Mouse (Mus musculus) adrenal gland, adult 18-20 months (tissue): ENCODE results near the gene Mbl1. TPM values are rescaled to one million over a fixed set of nuclear protein-coding genes. Genes with fewer than 3 reads are reported as not detected.

Source experiments
- DNase-seq, 2 experiments: peaks; one replicate each; pipeline ENCODE4 v3.0.0; 2021 to 2022; ENCODE audit warnings: low spot score in 2 of 2
- total RNA-seq, 2 experiments: library from RNA; stranded (reverse); gene quantifications; 1 replicate in 1 of 2; 2 replicates in 1 of 2; pipeline ENCODE4 v1.2.3; 2021

Mbl1 gene
- total RNA-seq, 2 experiments from 2014 or later, result not detected

GRCm38 (mm10) chr14:41189496-41189895, 38.2 kb downstream of the Mbl1 start:
- DNase-seq, result no peak

- DNase-seq, result no peak
These were observed 46.9 kb downstream of the Mbl1 start for GRCm38 (mm10) chr14:41198037-41198730.

Other genes starting within 250 kb of the Mbl1 start
- 10 to 100 TPM; 33.7 to 35.0 TPM for gene Tspan14, start 184.7 kb upstream of the Mbl1 start, total RNA-seq
- gene Fam213a, start 137.7 kb upstream of the Mbl1 start, total RNA-seq, result 100 to 1,000 TPM; 109 to 216 TPM
- under 1 TPM; 0.80 to 0.90 TPM for gene Dydc2, start 82.2 kb upstream of the Mbl1 start, total RNA-seq
- gene Dydc1, start 78.5 kb upstream of the Mbl1 start, total RNA-seq, result not detected
- gene Mat1a, start 46.4 kb upstream of the Mbl1 start, total RNA-seq, result under 1 TPM in 1 of 2 experiments, not detected in 1; 0.56 TPM
- 1 to 10 TPM in 1 of 2 experiments, under 1 TPM in 1; 0.63 to 1.9 TPM for gene Sftpa1, start 19.7 kb upstream of the Mbl1 start, total RNA-seq
- not detected for gene Sftpd, start 33.7 kb downstream of the Mbl1 start, total RNA-seq
- not detected for gene Gm2832, start 127.3 kb downstream of the Mbl1 start, total RNA-seq
- not detected for gene Gm5798, start 197.2 kb downstream of the Mbl1 start, total RNA-seq
- gene Gm7945, start 234.9 kb downstream of the Mbl1 start, total RNA-seq, result not detected